Mouse (Mus musculus) liver, embryonic 14.5 days (tissue): ENCODE measurements around the gene Qtrt1. TPM values are rescaled to one million over a fixed set of nuclear protein-coding genes. Genes with fewer than 3 reads are reported as not detected.

Experiments
- ATAC-seq: fragments of 200-750 bp; cut with Nextera tagmentation; 2 replicates; pipeline ENCODE4 v1.8.0; 2017; ENCODE audit warnings: moderate number of reproducible peaks, mild to moderate bottlenecking, moderate library complexity; ENCODE audit not compliant: insufficient read depth
- DNase-seq, 3 experiments: peaks; one replicate each; pipeline ENCODE4 v3.0.0-alpha.2; 2012 to 2013; ENCODE audit warnings: low read depth in 3 of 3, low spot score in 3 of 3
- H3K27ac ChIP-seq: fragments of 300-500 bp; sonication (generic); 2 replicates; pipeline ENCODE4 v1.5.1; 2014; ENCODE audit warnings: moderate library complexity, mild to moderate bottlenecking, control low read depth, inconsistent platforms
- H3K27me3 ChIP-seq: fragments of 300-500 bp; sonication (generic); 2 replicates; pipeline ENCODE4 v1.6.1; 2014; ENCODE audit warnings: mild to moderate bottlenecking, low read length, moderate library complexity; ENCODE audit not compliant: control insufficient read depth, insufficient read depth
- H3K36me3 ChIP-seq: fragments of 300-500 bp; sonication (generic); replicated peaks from 2 replicates; pipeline ENCODE4 v1.6.1; 2014; ENCODE audit warnings: low read depth; ENCODE audit not compliant: control insufficient read depth, insufficient read depth
- H3K4me1 ChIP-seq, 2 experiments: fragments of 200-500 bp in 1 of 2; fragments of 300-500 bp in 1 of 2; sonication (generic) in 1 of 2; replicated peaks; 2 replicates each; pipeline ENCODE4 v1.6.1; 2012 to 2014; ENCODE audit warnings: antibody characterized with exemption in 1 of 2, inconsistent platforms in 1 of 2, low read length in 1 of 2; ENCODE audit not compliant: control insufficient read depth in 2 of 2, insufficient read depth in 2 of 2
- H3K4me2 ChIP-seq: fragments of 300-500 bp; sonication (generic); 2 replicates; pipeline ENCODE4 v1.6.1; 2014; ENCODE audit warnings: low read depth, mild to moderate bottlenecking, control low read depth, moderate library complexity
- H3K4me3 ChIP-seq, 2 experiments: fragments of 200-500 bp in 1 of 2; fragments of 300-500 bp in 1 of 2; sonication (generic) in 1 of 2; 2 replicates each; pipeline ENCODE4 v1.5.1; 2012 to 2014; ENCODE audit warnings: low read depth in 2 of 2, low read length in 2 of 2, mild to moderate bottlenecking in 2 of 2, control low read depth in 1 of 2, inconsistent platforms in 1 of 2, moderate library complexity in 1 of 2; ENCODE audit not compliant: insufficient read depth in 1 of 2
- H3K9ac ChIP-seq: fragments of 300-500 bp; sonication (generic); replicated peaks from 2 replicates; pipeline ENCODE4 v1.6.1; 2014; ENCODE audit warnings: mild to moderate bottlenecking, control low read depth, moderate library complexity
- H3K9me3 ChIP-seq: fragments of 300-500 bp; sonication (generic); 2 replicates; pipeline ENCODE4 v1.6.1; 2016; ENCODE audit warnings: low read length, mixed read lengths; ENCODE audit not compliant: control insufficient read depth
- CTCF ChIP-seq: IDR thresholded peaks from 2 replicates; pipeline ENCODE4 v1.5.1; 2016; ENCODE audit warnings: antibody characterized with exemption, low read depth, control low read depth
- EP300 ChIP-seq: IDR thresholded peaks from 2 replicates; pipeline ENCODE4 v1.6.1; 2016; ENCODE audit warnings: antibody characterized with exemption, low read depth
- WGBS: fragments of 180-500 bp; shearing (Covaris S2); extraction: QIAGEN DNeasy Blood & Tissue Kit; methylation state at CpG from one replicate; pipeline ENCODE4 v1.1.7; 2014; ENCODE audit not compliant: insufficient replicate concordance; 5-methylcytosine and 5-hydroxymethylcytosine counted together
- polyA plus RNA-seq, 2 experiments: library from polyadenylated mRNA; depleted of rRNA in 1 of 2; stranded (reverse) in 1 of 2; unstranded in 1 of 2; fragments of >200 nt; fragmentation: Nextera tagmentation in 1 of 2; extraction: Ambion mirVana in 1 of 2; gene quantifications; 2 replicates each; pipeline versions ENCODE4 v1.2.1 to v1.2.3; 2012 to 2014

Qtrt1 gene
- polyA plus RNA-seq, 2 experiments: 20.0 to 25.4 TPM

- TF ChIP-seq EP300: no peak
- no peak for TF ChIP-seq CTCF
- Histone ChIP-seq H3K4me3 (no peak overlapping the region), H3K9ac (no peak overlapping the region), H3K27ac (no peak overlapping the region), H3K9me3 (no peaks in the 10 kb centered on the region), H3K4me1 (peaks cover 9 to 38% of the 10 kb centered on the region in 2 experiments), H3K4me2 (no peak overlapping the region), H3K27me3 (no peaks in the 10 kb centered on the region), H3K36me3 (no peaks in the 10 kb centered on the region; the same call in 1 of the 2 replicates)
- 68% methylated on average over 8 of the region's 8 CpGs for WGBS
- no peak for DNase-seq
- ATAC-seq: no peak
These were observed 39.8 kb downstream of the Qtrt1 start for GRCm38 (mm10) chr9:21451391-21451790.

- H3K27me3 ChIP-seq: no peaks in the 10 kb centered on the region
- ATAC-seq: peak; percentile 72
- 11% methylated on average over 8 of the region's 8 CpGs for WGBS
- no peaks in the 10 kb centered on the region; the same call in 1 of the 2 replicates for H3K36me3 ChIP-seq
- H3K4me3 ChIP-seq: no peak overlapping the region
- peak; percentile 20 to 36 (median 28) for DNase-seq
- H3K4me2 ChIP-seq: peak overlapping the region; percentile 4; the same call in 1 of the 2 replicates
- no peak overlapping the region for H3K9ac ChIP-seq
- H3K27ac ChIP-seq: no peak overlapping the region
- peaks cover 9 to 38% of the 10 kb centered on the region in 2 experiments for H3K4me1 ChIP-seq
- no peaks in the 10 kb centered on the region for H3K9me3 ChIP-seq
- no peak for TF ChIP-seq EP300
- no peak for TF ChIP-seq CTCF
These were observed 40.2 kb downstream of the Qtrt1 start for GRCm38 (mm10) chr9:21451870-21452269.

- Histone ChIP-seq H3K27ac (no peak overlapping the region), H3K4me3 (no peak overlapping the region), H3K4me2 (no peak overlapping the region), H3K9ac (no peak overlapping the region), H3K36me3 (no peaks in the 10 kb centered on the region; the same call in 1 of the 2 replicates), H3K27me3 (no peaks in the 10 kb centered on the region), H3K4me1 (peaks cover 9 to 38% of the 10 kb centered on the region in 2 experiments), H3K9me3 (no peaks in the 10 kb centered on the region)
- no peak for TF ChIP-seq EP300
- TF ChIP-seq CTCF: no peak
- ATAC-seq: no peak
- no peak for DNase-seq
- WGBS: 46% methylated on average over 7 of the region's 7 CpGs
These were observed 41.4 kb downstream of the Qtrt1 start for GRCm38 (mm10) chr9:21453003-21453402.

GRCm38 (mm10) chr9:21453459-21453858 is 41.8 kb downstream of the Qtrt1 start:
- DNase-seq (no peak), ATAC-seq (no peak)
- Histone ChIP-seq H3K4me1 (peaks cover 9 to 38% of the 10 kb centered on the region in 2 experiments), H3K9me3 (no peaks in the 10 kb centered on the region), H3K27me3 (no peaks in the 10 kb centered on the region), H3K27ac (no peak overlapping the region), H3K4me3 (no peak overlapping the region), H3K9ac (no peak overlapping the region), H3K4me2 (no peak overlapping the region), H3K36me3 (peaks cover 3% of the 10 kb centered on the region; the same call in 1 of the 2 replicates)
- WGBS: 56% methylated on average over 2 of the region's 2 CpGs
- TF ChIP-seq EP300 (no peak), CTCF (no peak)

- H3K27ac ChIP-seq: no peak overlapping the region
- 80% methylated on average over 4 of the region's 4 CpGs for WGBS
- H3K36me3 ChIP-seq: peaks cover 8% of the 10 kb centered on the region
- no peak overlapping the region for H3K9ac ChIP-seq
- H3K4me2 ChIP-seq: no peak overlapping the region
- no peaks in the 10 kb centered on the region for H3K9me3 ChIP-seq
- H3K4me3 ChIP-seq: no peak overlapping the region
- no peak for TF ChIP-seq EP300
- DNase-seq (no peak), ATAC-seq (no peak)
- H3K27me3 ChIP-seq: no peaks in the 10 kb centered on the region
- H3K4me1 ChIP-seq: peaks cover 9 to 38% of the 10 kb centered on the region in 2 experiments
These were observed 42.9 kb downstream of the Qtrt1 start for GRCm38 (mm10) chr9:21454556-21454955.
